Mouse (Mus musculus) ovary, postnatal 36 days (tissue): ENCODE data around the gene Scarf1.

Experiments
- DNase-seq: peaks from one replicate; pipeline ENCODE4 v3.0.0; 2022; ENCODE audit warnings: low spot score, mixed read lengths

Scarf1 gene

GRCm38 (mm10) chr11:75513336-75513735 lies at the start of gene Scarf1:
TSS of gene Scarf1 (plus strand) at chr11:75513540.
- DNase-seq = no peak

- no peak for DNase-seq
These were observed 49.7 kb upstream of the Scarf1 start for GRCm38 (mm10) chr11:75463624-75464023.

- no peak for DNase-seq
These were observed 48.9 kb upstream of the Scarf1 start for GRCm38 (mm10) chr11:75464417-75464816.

GRCm38 (mm10) chr11:75465051-75465450 lies 48.3 kb upstream of the Scarf1 start:
- no peak for DNase-seq

- no peak for DNase-seq
These were observed 46.4 kb upstream of the Scarf1 start for GRCm38 (mm10) chr11:75466731-75467505.

GRCm38 (mm10) chr11:75467512-75468215 lies 45.7 kb upstream of the Scarf1 start:
- peak; percentile 77 for DNase-seq

- no peak for DNase-seq
These were observed 44.9 kb upstream of the Scarf1 start for GRCm38 (mm10) chr11:75468410-75468809.

GRCm38 (mm10) chr11:75469261-75469660 lies 44.1 kb upstream of the Scarf1 start:
- no peak for DNase-seq

GRCm38 (mm10) chr11:75470675-75471074 lies 42.7 kb upstream of the Scarf1 start:
- DNase-seq = no peak

- DNase-seq = no peak
These were observed 40.8 kb upstream of the Scarf1 start for GRCm38 (mm10) chr11:75472469-75473081.

- no peak for DNase-seq
These were observed 40.0 kb upstream of the Scarf1 start for GRCm38 (mm10) chr11:75473376-75473775.

- no peak for DNase-seq
These were observed 27.1 kb upstream of the Scarf1 start for GRCm38 (mm10) chr11:75486192-75486591.

- DNase-seq = peak; percentile 95
These were observed 26.6 kb upstream of the Scarf1 start, which contains the start of gene Prpf8 for GRCm38 (mm10) chr11:75486601-75487285. TSS of gene Prpf8 (plus strand) at chr11:75486816.

- DNase-seq = no peak
These were observed 25.8 kb upstream of the Scarf1 start for GRCm38 (mm10) chr11:75487496-75487895.

GRCm38 (mm10) chr11:75494296-75495049 lies 18.9 kb upstream of the Scarf1 start:
- no peak for DNase-seq

- no peak for DNase-seq
These were observed 15.2 kb upstream of the Scarf1 start for GRCm38 (mm10) chr11:75498126-75498525.

GRCm38 (mm10) chr11:75508162-75508561 lies 5.2 kb upstream of the Scarf1 start:
- no peak for DNase-seq

GRCm38 (mm10) chr11:75508904-75509303 lies 4.4 kb upstream of the Scarf1 start:
- no peak for DNase-seq

GRCm38 (mm10) chr11:75509741-75510626 lies 3.4 kb upstream of the Scarf1 start, which contains the start of gene Rilp:
TSS of gene Rilp (plus strand) at chr11:75510094.
- DNase-seq = peak; percentile 72

- peak; percentile 94 for DNase-seq
These were observed 2.7 kb upstream of the Scarf1 start for GRCm38 (mm10) chr11:75510627-75510993.
